Mouse (Mus musculus): ENCODE measurements around the gene Haspin.
"Not testable (repeated sequence)": the region's sequence is repeated elsewhere in the genome, so short reads cannot be mapped to it uniquely, and the experiment has no call there.

Gene Haspin

GRCm38 (mm10) chr11:73137116-73137515, 978 bp downstream of the Haspin start:
- DNase-seq = no peak

GRCm38 (mm10) chr11:73136587-73136986, 1.5 kb downstream of the Haspin start:
- no peak for DNase-seq

GRCm38 (mm10) chr11:73134222-73134621, 3.9 kb downstream of the Haspin start:
- no peak for DNase-seq

GRCm38 (mm10) chr11:73132999-73133398, 5.1 kb downstream of the Haspin start:
- no peak for DNase-seq

- no peak for DNase-seq
Observed at GRCm38 (mm10) chr11:73131020-73131419, 7.1 kb downstream of the Haspin start.

GRCm38 (mm10) chr11:73126495-73126894, 11.6 kb downstream of the Haspin start:
- no peak for DNase-seq

- DNase-seq = no peak
Observed at GRCm38 (mm10) chr11:73111414-73111813, 26.7 kb downstream of the Haspin start.

GRCm38 (mm10) chr11:73109941-73110340, 28.2 kb downstream of the Haspin start:
- DNase-seq = no peak

GRCm38 (mm10) chr11:73108898-73109625, 29.0 kb downstream of the Haspin start:
- no peak for DNase-seq

GRCm38 (mm10) chr11:73108195-73108897, 29.7 kb downstream of the Haspin start:
- no peak for DNase-seq

GRCm38 (mm10) chr11:73107358-73107757, 30.7 kb downstream of the Haspin start:
- DNase-seq = not testable (repeated sequence)

GRCm38 (mm10) chr11:73105246-73105645, 32.8 kb downstream of the Haspin start:
- no peak for DNase-seq

- no peak for DNase-seq
Observed at GRCm38 (mm10) chr11:73101308-73101707, 36.8 kb downstream of the Haspin start.

GRCm38 (mm10) chr11:73099976-73100750, 37.9 kb downstream of the Haspin start:
- no peak for DNase-seq

- no peak for DNase-seq
Observed at GRCm38 (mm10) chr11:73098860-73099259, 39.2 kb downstream of the Haspin start.

GRCm38 (mm10) chr11:73094231-73094995, 43.7 kb downstream of the Haspin start:
- DNase-seq = no peak

GRCm38 (mm10) chr11:73092877-73093276, 45.2 kb downstream of the Haspin start:
- DNase-seq = no peak

- no peak for DNase-seq
Observed at GRCm38 (mm10) chr11:73092057-73092456, 46.0 kb downstream of the Haspin start.

GRCm38 (mm10) chr11:73090826-73091225, 47.3 kb downstream of the Haspin start:
- DNase-seq = no peak

- DNase-seq = no peak
Observed at GRCm38 (mm10) chr11:73090283-73090682, 47.8 kb downstream of the Haspin start, which contains the start of gene Itgae. TSS of gene Itgae (plus strand) at chr11:73090583.

- no peak for DNase-seq
Observed at GRCm38 (mm10) chr11:73087700-73088480, 50.2 kb downstream of the Haspin start.

Measured in cerebellum, adult 11 months (tissue).